Mouse (Mus musculus): ENCODE measurements around the gene Pde10a. TPM values are rescaled to one million over a fixed set of nuclear protein-coding genes. Genes with fewer than 3 reads are reported as not detected.

Gene Pde10a
- polyA plus RNA-seq, 1 experiment = 0.34 TPM

DNA sequence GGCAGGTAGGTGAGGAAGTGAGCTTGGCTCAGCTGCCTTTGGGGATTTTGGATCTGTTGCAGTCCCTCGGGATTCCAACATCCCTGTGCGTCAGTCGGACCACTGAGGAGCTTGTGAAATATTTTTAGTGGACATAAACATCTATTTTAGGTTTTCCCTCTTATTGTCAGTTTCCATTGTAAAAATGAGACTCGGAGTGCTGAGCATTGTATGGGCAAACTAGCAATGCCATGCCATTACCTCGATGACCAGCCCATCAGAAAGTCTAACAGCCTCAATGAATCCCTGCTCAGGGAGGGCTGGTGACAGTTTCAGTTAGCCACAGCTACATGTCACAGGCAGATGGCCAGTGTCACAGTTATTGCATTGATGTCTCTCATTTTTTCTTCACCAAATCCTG lies 80.7 kb downstream of the Pde10a start:
- TF ChIP-seq MYOG (IDR thresholded peaks at IDR 0.05; ENCODE audit: control insufficient read depth in 1 of 3, insufficient read depth in 1 of 3, insufficient read length in 2 of 3, low read depth in 2 of 3) (no peak), POLR2A (IDR thresholded peaks at IDR 0.05; ENCODE audit: insufficient read length, low read depth) (no peak), TCF12 (IDR thresholded peaks at IDR 0.05; ENCODE audit: insufficient read depth, poor library complexity, severe bottlenecking) (no peak), CEBPB (IDR thresholded peaks at IDR 0.05; ENCODE audit: insufficient read depth, poor library complexity, severe bottlenecking) (no peak), REST (IDR thresholded peaks at IDR 0.05; ENCODE audit: insufficient read depth, insufficient read length) (no peak), USF1 (IDR thresholded peaks at IDR 0.05; ENCODE audit: low read depth) (no peak), POLR2AphosphoS2 (IDR thresholded peaks at IDR 0.05; ENCODE audit: insufficient read length, low read depth) (no peak), SRF (IDR thresholded peaks at IDR 0.05; ENCODE audit: control insufficient read depth, insufficient read length, low read depth) (no peak), E2F4 (IDR thresholded peaks at IDR 0.05; ENCODE audit: insufficient read depth) (no peak), TCF3 (IDR thresholded peaks at IDR 0.05; ENCODE audit: insufficient read length, low read depth) (no peak)
- Histone ChIP-seq H3K36me3 (ENCODE audit: control insufficient read depth, insufficient read depth) (no peaks in the 10 kb centered on the region), H3K4me3 (no peak overlapping the region), H3ac (ENCODE audit: control insufficient read depth, insufficient read length) (no peak overlapping the region), H3K4me2 (ENCODE audit: low read depth) (no peak overlapping the region), H3K79me2 (ENCODE audit: control insufficient read depth, insufficient read depth) (no peaks in the 10 kb centered on the region), H3K27me3 (ENCODE audit: control insufficient read depth, insufficient read depth, insufficient read length) (peaks cover 11% of the 10 kb centered on the region)

DNA sequence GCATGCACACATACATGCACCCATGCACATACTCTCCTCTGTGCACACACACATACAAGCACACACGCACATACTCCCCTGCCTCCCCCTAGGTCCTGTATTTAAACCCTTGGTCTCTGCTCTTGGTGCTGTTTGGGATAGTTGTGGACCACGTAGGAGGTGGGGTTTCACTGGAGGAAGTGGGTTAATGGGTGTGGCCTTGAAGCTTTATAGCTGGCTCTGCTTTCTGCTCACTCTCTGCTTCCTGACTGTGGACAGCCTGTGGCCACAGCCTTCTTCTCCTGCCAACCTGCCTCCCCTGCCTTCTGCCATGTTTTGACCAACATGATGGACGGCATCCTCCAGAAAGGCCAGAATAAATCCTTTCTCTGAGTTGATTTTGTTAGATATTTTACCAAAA lies 81.5 kb downstream of the Pde10a start:
- Histone ChIP-seq H3K4me2 (ENCODE audit: low read depth) (no peak overlapping the region), H3K27me3 (ENCODE audit: control insufficient read depth, insufficient read depth, insufficient read length) (peaks cover 12% of the 10 kb centered on the region), H3ac (ENCODE audit: control insufficient read depth, insufficient read length) (no peak overlapping the region), H3K4me3 (no peak overlapping the region), H3K79me2 (ENCODE audit: control insufficient read depth, insufficient read depth) (no peaks in the 10 kb centered on the region), H3K36me3 (ENCODE audit: control insufficient read depth, insufficient read depth) (no peaks in the 10 kb centered on the region)
- TF ChIP-seq SRF (IDR thresholded peaks at IDR 0.05; ENCODE audit: control insufficient read depth, insufficient read length, low read depth) (no peak), USF1 (IDR thresholded peaks at IDR 0.05; ENCODE audit: low read depth) (no peak), E2F4 (IDR thresholded peaks at IDR 0.05; ENCODE audit: insufficient read depth) (no peak), POLR2A (IDR thresholded peaks at IDR 0.05; ENCODE audit: insufficient read length, low read depth) (no peak)

DNA sequence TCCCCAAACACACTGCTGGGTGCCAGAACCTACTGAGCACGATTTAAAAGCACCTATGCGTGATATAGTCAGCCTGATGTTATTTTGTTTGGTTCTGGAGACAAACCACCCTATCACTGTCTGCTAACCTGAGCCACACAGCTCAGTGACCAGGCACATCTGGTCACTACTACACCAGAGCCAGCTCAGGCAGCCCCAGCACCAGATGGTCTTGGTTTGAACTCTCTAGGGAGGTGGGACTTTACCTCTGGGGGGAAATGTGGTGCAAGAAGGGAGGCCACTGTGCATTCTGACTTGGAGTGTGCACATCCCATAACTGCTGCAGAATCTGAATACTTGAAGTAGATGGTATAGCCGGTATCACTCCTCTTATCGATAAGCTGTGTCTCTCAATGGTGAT lies 86.7 kb downstream of the Pde10a start:
- Histone ChIP-seq H3K36me3 (ENCODE audit: control insufficient read depth, insufficient read depth) (no peaks in the 10 kb centered on the region), H3K27me3 (ENCODE audit: control insufficient read depth, insufficient read depth, insufficient read length) (peaks cover 12% of the 10 kb centered on the region), H3K4me2 (ENCODE audit: low read depth) (no peak overlapping the region), H3ac (ENCODE audit: control insufficient read depth, insufficient read length) (no peak overlapping the region), H3K79me2 (ENCODE audit: control insufficient read depth, insufficient read depth) (no peaks in the 10 kb centered on the region), H3K4me3 (no peak overlapping the region)
- TF ChIP-seq MAX (IDR thresholded peaks at IDR 0.05; ENCODE audit: low read depth) (no peak), E2F4 (IDR thresholded peaks at IDR 0.05; ENCODE audit: insufficient read depth) (no peak), POLR2AphosphoS2 (IDR thresholded peaks at IDR 0.05; ENCODE audit: insufficient read length, low read depth) (no peak), CEBPB (IDR thresholded peaks at IDR 0.05; ENCODE audit: insufficient read depth, poor library complexity, severe bottlenecking) (no peak), REST (IDR thresholded peaks at IDR 0.05; ENCODE audit: insufficient read depth, insufficient read length) (no peak), POLR2A (IDR thresholded peaks at IDR 0.05; ENCODE audit: insufficient read length, low read depth) (no peak), MYOG (IDR thresholded peaks at IDR 0.05; ENCODE audit: control insufficient read depth in 1 of 3, insufficient read depth in 1 of 3, insufficient read length in 2 of 3, low read depth in 2 of 3) (no peak)

DNA sequence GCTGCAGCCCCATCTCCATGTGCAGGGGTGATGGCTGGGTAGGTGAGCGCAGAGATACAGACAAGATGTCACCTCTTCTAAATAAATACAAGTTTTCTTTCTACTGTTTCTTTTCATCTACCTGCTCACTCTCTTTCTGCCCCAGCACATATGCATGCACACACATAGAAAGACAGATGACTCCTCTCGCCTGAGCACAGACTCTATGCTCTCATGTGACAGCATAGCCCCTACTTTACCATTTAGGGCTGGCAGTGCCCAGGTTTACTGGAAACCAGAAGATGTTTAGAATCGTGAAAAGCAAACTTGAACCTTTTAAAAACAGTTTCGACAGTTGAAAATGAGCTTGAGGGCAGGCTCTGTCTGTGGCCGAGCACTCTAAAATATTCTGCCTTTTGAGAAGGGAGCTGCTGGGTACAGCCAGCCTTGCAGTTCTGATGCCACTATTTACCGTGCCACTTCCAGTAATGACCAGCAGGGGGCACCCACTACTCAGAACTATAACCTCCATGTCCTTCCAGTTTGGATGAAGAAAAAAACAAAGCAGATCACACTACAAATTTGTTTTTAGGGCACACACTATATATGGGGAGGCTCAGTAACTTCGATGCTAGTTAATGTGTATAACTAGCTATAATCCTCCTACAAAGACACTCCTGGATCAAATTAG lies 88.8 kb downstream of the Pde10a start:
- peaks cover 12% of the 10 kb centered on the region for H3K27me3 ChIP-seq (ENCODE audit: control insufficient read depth, insufficient read depth, insufficient read length)
- no peak for TF ChIP-seq CEBPB (IDR thresholded peaks at IDR 0.05; ENCODE audit: insufficient read depth, poor library complexity, severe bottlenecking)
- TF ChIP-seq E2F4 (IDR thresholded peaks at IDR 0.05; ENCODE audit: insufficient read depth) = no peak
- no peak overlapping the region for H3K4me3 ChIP-seq
- no peak overlapping the region for H3K4me2 ChIP-seq (ENCODE audit: low read depth)
- H3ac ChIP-seq (ENCODE audit: control insufficient read depth, insufficient read length) = no peak overlapping the region
- no peaks in the 10 kb centered on the region for H3K79me2 ChIP-seq (ENCODE audit: control insufficient read depth, insufficient read depth)
- no peaks in the 10 kb centered on the region for H3K36me3 ChIP-seq (ENCODE audit: control insufficient read depth, insufficient read depth)

DNA sequence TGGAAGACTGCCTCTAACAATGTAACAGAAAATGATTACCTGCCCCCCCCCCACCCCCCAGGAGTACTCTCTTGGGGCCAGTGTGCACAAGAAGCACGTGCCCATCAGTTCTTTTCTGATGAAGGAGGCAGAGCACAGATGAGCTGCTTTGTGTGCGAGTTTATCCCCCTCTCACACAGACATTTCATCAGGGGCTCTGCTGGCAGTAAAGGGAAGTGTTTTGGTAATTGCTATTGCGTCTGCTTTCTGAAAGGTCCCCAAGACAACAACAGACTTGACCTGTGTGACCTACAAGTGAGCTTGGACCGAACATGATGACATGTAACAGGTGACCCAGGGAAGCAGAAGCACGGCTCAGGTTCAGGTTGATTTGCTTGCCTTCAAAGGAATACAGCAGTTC lies 95.2 kb downstream of the Pde10a start:
- Histone ChIP-seq H3K79me2 (ENCODE audit: control insufficient read depth, insufficient read depth) (no peaks in the 10 kb centered on the region), H3K4me3 (no peak overlapping the region), H3K4me2 (ENCODE audit: low read depth) (no peak overlapping the region), H3K27me3 (ENCODE audit: control insufficient read depth, insufficient read depth, insufficient read length) (no peaks in the 10 kb centered on the region), H3ac (ENCODE audit: control insufficient read depth, insufficient read length) (no peak overlapping the region), H3K36me3 (ENCODE audit: control insufficient read depth, insufficient read depth) (no peaks in the 10 kb centered on the region)
- TF ChIP-seq USF1 (IDR thresholded peaks at IDR 0.05; ENCODE audit: low read depth) (no peak), CEBPB (IDR thresholded peaks at IDR 0.05; ENCODE audit: insufficient read depth, poor library complexity, severe bottlenecking) (no peak), POLR2A (IDR thresholded peaks at IDR 0.05; ENCODE audit: insufficient read length, low read depth) (no peak), POLR2AphosphoS2 (IDR thresholded peaks at IDR 0.05; ENCODE audit: insufficient read length, low read depth) (no peak), TCF12 (IDR thresholded peaks at IDR 0.05; ENCODE audit: insufficient read depth, poor library complexity, severe bottlenecking) (no peak), E2F4 (IDR thresholded peaks at IDR 0.05; ENCODE audit: insufficient read depth) (no peak), TCF3 (IDR thresholded peaks at IDR 0.05; ENCODE audit: insufficient read length, low read depth) (no peak), MYOG (IDR thresholded peaks at IDR 0.05; ENCODE audit: control insufficient read depth in 1 of 3, insufficient read depth in 1 of 3, insufficient read length in 2 of 3, low read depth in 2 of 3) (no peak), SRF (IDR thresholded peaks at IDR 0.05; ENCODE audit: control insufficient read depth, insufficient read length, low read depth) (no peak), REST (IDR thresholded peaks at IDR 0.05; ENCODE audit: insufficient read depth, insufficient read length) (no peak), MAX (IDR thresholded peaks at IDR 0.05; ENCODE audit: low read depth) (no peak), MYOD1 (IDR thresholded peaks at IDR 0.05; ENCODE audit: control insufficient read depth in 1 of 3, insufficient read length in 2 of 3, low read depth in 2 of 3) (no peak)

Data from myocyte (in vitro differentiated cells).